Mouse (Mus musculus): ENCODE measurements around the gene Dnajc30.

- TF ChIP-seq CTCF (IDR thresholded peaks at IDR 0.05; ENCODE audit: borderline replicate concordance, insufficient read depth, low read depth, low read length) (peak; percentile 32; the same call in 1 of the 2 replicates), POLR2A (IDR thresholded peaks at IDR 0.05; ENCODE audit: borderline replicate concordance, insufficient read depth, low read length) (no peak)
Observed at GRCm38 (mm10) chr5:135103999-135104660, 40.1 kb downstream of the Dnajc30 start.
